Mouse (Mus musculus) megakaryocyte-erythroid progenitor cell, adult 5 weeks (primary cell): ENCODE measurements around the gene Gm4763. TPM values are rescaled to one million over a fixed set of nuclear protein-coding genes. Genes with fewer than 3 reads are reported as not detected.

Experiments
- polyA plus RNA-seq: library from polyadenylated mRNA; stranded (reverse); fragments of >175 nt; gene quantifications from 2 replicates; pipeline ENCODE4 v1.2.3, GENCODE M21; 2012

The Gm4763 gene
- polyA plus RNA-seq: not detected in 2 replicates

GRCm38 (mm10) chr7:24726808-24727207 is at the start of gene Gm4763:
Gene Gm4763, minus strand, starts transcription at chr7:24726908.

GRCm38 (mm10) chr7:24760211-24760610 is 33.5 kb upstream of the Gm4763 start, which contains the start of gene Cd177:
Gene Cd177, minus strand, starts transcription at chr7:24760311.

GRCm38 (mm10) chr7:24708832-24709292 is 17.8 kb downstream of the Gm4763 start, which contains the start of gene BC049730:
Gene BC049730, plus strand, starts transcription at chr7:24709242.

DNA sequence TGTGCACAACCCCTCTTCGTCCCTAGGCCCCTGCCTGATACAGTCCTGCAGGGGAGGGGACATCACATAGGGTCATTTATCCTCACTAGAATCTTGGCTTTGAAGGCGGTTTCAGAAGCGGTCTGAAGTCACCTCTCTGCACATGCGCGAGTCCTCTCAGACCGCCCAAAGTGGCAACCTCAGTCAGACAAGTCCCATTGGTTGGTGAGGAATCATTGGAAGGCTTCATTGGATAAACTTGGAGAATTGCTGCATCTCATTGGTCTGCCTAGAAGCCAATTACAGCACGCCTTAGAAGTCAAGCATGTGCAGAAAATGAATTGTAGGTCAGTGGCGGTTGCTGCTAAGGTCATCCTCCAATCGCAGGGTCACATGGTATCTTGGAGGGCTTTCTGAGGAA is 50.1 kb downstream of the Gm4763 start, which contains the start of gene Tex101:
Gene Tex101, minus strand, starts transcription at position 101 of the 400 bp plus-strand sequence.

Other genes with a start within 250 kb of the Gm4763 start
- gene Cadm4, start 244.9 kb downstream of the Gm4763 start, polyA plus RNA-seq: 0.17 and 0.33 TPM in 2 replicates
- gene Zfp428, start 219.9 kb downstream of the Gm4763 start, polyA plus RNA-seq: 34.0 and 41.2 TPM in 2 replicates
- gene AC161166.1, start 214.5 kb downstream of the Gm4763 start, polyA plus RNA-seq: not detected in 2 replicates
- 7.8 and 9.6 TPM in 2 replicates for gene Irgq, start 196.2 kb downstream of the Gm4763 start, polyA plus RNA-seq
- gene Pinlyp, start 180.8 kb downstream of the Gm4763 start, polyA plus RNA-seq: not detected in 2 replicates
- gene Xrcc1, start 180.6 kb downstream of the Gm4763 start, polyA plus RNA-seq: 169 and 206 TPM in 2 replicates
- 35.2 and 53.0 TPM in 2 replicates for gene Ethe1, start 139.4 kb downstream of the Gm4763 start, polyA plus RNA-seq
- 2.6 and 3.0 TPM in 2 replicates for gene Zfp575, start 139.3 kb downstream of the Gm4763 start, polyA plus RNA-seq
- gene Phldb3, start 116.1 kb downstream of the Gm4763 start, polyA plus RNA-seq: 35.9 and 44.5 TPM in 2 replicates
- gene Lypd3, start 90.4 kb downstream of the Gm4763 start, polyA plus RNA-seq: 0.16 and 0.37 TPM in 2 replicates
- not detected in 2 replicates for gene Tex101, start 50.2 kb downstream of the Gm4763 start, polyA plus RNA-seq
- not detected in 2 replicates for gene BC049730, start 17.7 kb downstream of the Gm4763 start, polyA plus RNA-seq
- 52.7 and 64.3 TPM in 2 replicates for gene Cd177, start 33.4 kb upstream of the Gm4763 start, polyA plus RNA-seq
- gene Ceacam10, start 50.3 kb upstream of the Gm4763 start, polyA plus RNA-seq: 0.59 TPM in 1 of 2 replicates, not detected in the other
- 30.6 and 98.7 TPM in 2 replicates for gene Gm9844, start 135.3 kb upstream of the Gm4763 start, polyA plus RNA-seq
- not detected in 2 replicates for gene Lypd4, start 143.0 kb upstream of the Gm4763 start, polyA plus RNA-seq
- not detected in 2 replicates for gene Dmrtc2, start 143.1 kb upstream of the Gm4763 start, polyA plus RNA-seq
- gene Rps19, start 157.5 kb upstream of the Gm4763 start, polyA plus RNA-seq: 3,485 and 4,048 TPM in 2 replicates
- gene Cd79a, start 170.5 kb upstream of the Gm4763 start, polyA plus RNA-seq: 11.7 and 31.8 TPM in 2 replicates
- gene Arhgef1, start 176.0 kb upstream of the Gm4763 start, polyA plus RNA-seq: 592 and 679 TPM in 2 replicates
- gene Gm4881, start 217.6 kb upstream of the Gm4763 start, polyA plus RNA-seq: not detected in 2 replicates
- 296 and 340 TPM in 2 replicates for gene Rabac1, start 245.8 kb upstream of the Gm4763 start, polyA plus RNA-seq